Mouse (Mus musculus) granulocyte monocyte progenitor cell, adult 5-6 weeks (primary cell): ENCODE results near the gene Tbccd1. TPM values are rescaled to one million over a fixed set of nuclear protein-coding genes. Genes with fewer than 3 reads are reported as not detected.
"Not testable (repeated sequence)": the region's sequence is repeated elsewhere in the genome, so short reads cannot be mapped to it uniquely, and the experiment has no call there.

ENCODE experiments used
- ATAC-seq: replicated peaks from 2 replicates; pipeline ENCODE4 v1.8.0; 2016; ENCODE audit warnings: mild to moderate bottlenecking, moderate TSS enrichment, inconsistent platforms; ENCODE audit not compliant: poor library complexity, severe bottlenecking
- total RNA-seq, 2 experiments: library from RNA; stranded (forward) in 1 of 2; stranded (reverse) in 1 of 2; fragments of 200-712, 200-1000 nt in 1 of 2; fragments of >200 nt in 1 of 2; fragmentation: Nextera tagmentation in 1 of 2; gene quantifications; 2 replicates each; pipeline ENCODE4 v1.2.3; 2014 to 2017

Tbccd1 gene
- total RNA-seq, 2 experiments from 2014 or later: 27.1 to 32.9 TPM

DNA sequence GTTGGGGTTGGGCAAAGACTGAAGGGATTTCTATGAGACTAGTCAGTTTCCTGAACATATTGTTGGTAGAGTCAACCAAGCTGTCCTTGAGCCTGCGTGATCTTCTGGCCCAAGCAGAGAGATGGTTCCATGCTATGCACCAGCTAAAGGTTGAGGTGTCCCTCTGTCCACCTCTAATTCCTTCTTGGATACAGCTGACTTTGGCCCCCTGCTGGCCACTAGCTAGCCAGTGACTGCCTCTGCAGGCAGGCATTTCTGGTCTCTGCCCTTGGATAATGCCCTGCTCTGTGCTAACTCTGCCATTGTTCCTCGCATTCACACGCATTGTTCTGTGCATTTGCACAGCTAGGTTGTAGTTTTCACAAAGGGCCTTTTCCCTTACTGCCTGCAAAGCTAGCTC is 62.0 kb downstream of the Tbccd1 start:
- ATAC-seq: no peak

DNA sequence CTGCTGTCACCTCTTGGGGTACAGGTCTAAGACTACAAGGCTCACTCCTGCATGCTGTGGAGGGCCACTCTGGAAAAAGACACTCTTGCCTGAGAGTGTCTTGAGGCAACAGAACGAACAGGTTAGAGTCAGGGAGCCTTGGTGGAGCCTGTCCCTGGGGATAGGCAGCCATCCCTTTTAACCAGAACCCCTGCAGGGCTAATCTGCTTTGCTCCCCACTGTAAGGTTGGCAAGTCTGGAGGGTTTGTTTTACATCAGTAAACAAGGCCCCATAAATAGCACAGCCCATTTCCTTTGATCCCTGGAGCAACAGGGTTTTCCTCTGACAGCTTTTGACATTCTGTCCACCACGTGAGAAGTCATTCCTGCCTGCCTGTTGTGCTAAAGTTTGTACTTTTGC is 66.2 kb downstream of the Tbccd1 start:
- ATAC-seq: no peak

DNA sequence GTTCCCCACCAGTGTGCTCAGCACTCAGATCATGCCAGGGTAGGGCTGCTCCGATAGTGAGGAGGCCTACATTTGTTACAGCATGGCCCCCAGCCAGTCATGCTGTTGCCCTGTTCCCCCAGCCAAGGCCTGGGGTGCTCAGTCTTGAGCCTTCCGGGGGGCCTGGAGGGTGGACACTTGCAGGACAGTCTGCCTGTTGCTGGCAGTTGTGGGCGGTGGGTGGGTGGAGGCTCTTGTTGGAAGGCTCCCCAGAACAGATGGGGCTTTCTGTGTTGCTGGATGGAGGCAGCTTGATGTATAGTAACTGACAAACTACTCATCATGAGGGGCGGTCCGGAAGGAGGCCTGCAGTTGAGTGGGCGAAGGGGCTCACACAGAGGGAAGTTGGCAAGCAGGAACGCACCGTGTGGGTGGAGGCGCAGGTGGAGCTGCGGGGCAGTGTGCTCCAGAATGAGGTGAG is 67.5 kb downstream of the Tbccd1 start:
- no peak for ATAC-seq

DNA sequence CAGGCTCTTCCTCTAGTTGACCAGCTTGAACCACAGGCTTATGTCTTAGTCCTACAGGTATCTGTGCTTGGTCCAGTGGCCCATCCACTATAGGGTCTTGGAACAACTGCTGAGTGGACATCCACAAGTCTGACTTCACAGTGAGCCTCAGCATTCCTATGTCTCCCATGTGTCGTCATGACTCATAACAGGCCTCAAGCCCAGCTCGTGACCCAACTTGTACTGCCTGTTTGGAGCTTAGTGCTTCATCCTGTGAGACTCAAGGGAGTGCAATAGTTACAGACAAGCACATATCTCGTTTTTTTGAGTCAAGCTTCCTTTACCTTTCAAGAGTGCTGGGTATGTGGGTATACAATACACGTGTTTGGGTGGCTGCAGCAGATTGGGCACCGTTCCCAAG is 74.8 kb downstream of the Tbccd1 start:
- no peak for ATAC-seq

DNA sequence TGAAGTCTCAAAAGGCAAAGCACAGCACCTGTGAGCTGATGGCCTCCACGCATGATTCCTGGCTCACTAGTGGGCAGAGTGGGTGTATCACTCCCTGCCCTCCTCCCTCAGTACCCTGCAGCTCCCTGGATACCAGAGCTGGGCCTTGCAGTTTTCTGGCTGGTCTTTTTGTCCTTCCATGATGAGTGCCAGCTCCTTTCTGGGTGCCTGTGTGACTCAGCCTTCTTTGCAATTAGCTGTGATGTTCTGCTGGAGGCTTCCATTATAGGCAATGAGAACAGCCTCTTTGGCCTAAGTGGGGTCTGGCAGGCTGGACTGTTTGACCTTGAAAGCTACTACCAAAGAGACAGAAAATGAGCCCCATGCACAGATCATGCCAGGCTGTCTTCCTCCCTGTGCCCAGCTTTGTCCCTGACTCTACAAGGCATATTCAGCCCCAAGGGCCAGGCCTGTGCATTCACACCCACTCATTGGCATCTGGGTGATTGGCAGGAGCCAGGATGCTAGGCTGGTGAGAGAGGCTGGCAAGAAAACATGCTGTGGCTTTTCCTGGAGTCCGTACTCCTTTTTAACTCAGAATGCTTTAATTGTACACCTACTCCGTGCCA is 78.1 kb downstream of the Tbccd1 start:
- no peak for ATAC-seq

DNA sequence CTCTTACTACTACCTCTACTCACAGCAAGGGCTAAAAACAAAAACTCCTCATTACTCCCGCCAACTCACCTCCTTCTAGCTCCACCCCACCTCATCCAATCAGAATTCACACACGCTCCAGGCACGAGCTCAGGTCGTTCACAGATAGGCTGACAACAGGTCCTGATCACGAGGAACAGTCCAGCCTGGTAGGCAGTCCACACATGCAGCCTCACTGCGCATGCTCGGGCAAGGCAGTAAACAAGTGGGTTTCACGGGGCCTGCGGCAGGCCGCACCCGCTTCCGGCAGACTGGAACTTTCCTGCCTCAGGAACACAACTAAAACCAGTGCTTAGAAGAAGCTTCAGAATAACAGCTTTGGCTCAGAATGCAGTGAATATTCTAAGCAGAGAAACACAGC is 79.2 kb downstream of the Tbccd1 start:
- ATAC-seq: not testable (repeated sequence)

DNA sequence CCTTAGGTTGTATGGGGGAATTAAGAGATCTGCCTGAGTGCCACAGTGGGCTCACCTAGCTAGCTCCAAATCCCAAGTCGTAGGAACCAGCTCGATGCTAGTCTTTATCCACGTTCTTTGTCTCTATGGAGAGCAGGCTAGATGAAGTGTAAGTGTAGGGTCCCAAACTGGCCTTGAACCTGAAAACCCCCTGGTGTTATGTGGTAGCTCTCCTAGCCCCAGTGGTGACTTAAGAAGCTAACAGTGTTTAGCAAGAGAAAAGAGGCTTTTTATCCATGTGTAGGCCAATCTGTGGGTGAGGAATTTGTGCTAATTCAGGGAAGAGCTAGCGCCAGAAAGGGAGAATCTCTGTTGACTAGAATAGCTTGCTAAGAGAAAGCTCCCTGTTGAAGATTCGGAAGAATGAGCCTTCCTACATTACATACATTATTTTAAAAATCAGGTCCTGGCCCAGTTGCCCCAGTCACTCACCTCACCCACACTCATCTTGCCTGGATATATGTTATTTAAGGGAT is 81.9 kb downstream of the Tbccd1 start:
- ATAC-seq: no peak

DNA sequence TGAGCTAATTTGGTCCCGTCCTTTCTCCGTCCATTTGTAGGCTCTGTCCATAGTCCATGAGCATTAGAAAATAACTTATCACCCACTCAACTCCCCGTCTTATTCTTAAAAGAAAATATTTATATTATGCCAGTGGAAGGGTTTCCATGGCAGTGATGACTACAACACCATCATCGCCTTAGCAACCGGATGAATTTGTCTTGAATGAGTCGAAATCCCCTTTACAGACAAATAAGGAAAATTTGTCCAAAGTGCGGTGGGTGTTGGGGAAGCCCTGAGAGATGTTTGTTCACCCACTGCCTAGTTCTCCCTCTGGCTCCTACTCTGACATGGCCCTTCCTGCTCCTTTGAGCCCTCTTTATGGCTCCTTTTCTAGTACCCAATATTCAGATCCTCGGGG is 88.8 kb downstream of the Tbccd1 start:
- ATAC-seq: no peak

DNA sequence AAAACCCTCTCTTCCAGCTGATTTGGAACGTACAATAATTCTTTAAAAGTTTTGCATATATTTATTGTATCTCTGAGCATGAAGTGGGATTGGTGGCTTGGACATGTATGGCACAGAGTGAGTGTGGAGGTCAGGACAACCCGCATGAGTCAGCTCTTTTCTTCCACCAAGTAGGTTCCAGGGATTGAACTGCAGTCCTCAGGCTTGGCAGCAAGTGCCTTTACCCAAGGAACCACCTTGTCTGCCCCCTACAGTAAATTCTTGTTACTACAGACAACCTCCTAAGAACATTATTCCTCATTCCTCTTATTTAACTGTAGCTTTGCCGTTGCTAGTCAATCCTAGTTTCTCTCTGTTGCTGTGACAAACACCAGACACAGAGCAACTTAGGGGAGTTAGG is 90.1 kb downstream of the Tbccd1 start:
- ATAC-seq: no peak

DNA sequence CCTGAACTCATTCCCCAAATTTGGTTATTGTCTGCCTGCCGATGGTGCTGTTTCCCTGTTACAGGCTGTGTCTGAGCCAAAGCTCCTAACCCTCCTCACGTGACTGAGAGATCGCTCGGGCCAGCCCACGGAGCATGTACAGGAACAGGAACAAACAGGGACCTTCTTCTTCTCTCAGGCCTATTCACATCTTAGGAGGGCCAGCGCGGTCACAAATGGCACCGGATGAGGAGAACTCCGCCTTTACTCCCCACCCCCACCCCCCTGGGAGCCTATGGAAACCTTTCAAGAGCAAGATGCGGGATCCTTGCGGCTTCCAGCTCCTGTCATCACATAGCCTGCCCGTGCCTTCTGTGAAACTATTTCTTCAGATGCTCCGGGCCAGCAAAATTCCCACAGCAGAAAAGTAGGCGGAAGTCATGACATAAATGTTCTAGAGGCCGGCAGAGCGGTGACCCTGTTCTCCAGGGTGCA is 90.7 kb downstream of the Tbccd1 start:
- ATAC-seq: no peak

DNA sequence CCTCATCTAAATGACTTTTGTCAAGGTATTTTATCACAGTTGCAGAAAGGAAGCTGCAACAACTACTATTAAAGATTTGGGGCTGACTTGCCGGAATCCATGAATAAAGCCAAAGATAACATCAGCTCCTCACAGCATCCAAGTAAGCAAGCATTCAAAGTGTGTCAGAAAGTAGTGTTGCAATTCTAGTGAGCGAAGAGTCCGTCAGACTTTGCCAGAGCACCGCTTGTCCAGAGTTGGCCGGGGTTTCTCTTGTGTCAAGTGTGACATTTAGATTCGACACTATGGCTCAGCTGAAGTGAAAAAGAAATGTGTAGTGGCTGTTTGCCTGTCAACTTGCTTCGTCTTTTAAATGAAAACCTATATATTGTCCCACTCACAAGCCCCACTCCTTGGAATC is 91.9 kb downstream of the Tbccd1 start:
- ATAC-seq: no peak

Other genes with a start within 250 kb of the Tbccd1 start
- 20.4 and 24.4 TPM in 2 replicates for gene Dgkg, start 200.4 kb downstream of the Tbccd1 start, total RNA-seq (2014; fragmentation: Nextera tagmentation)
- 12.1 and 13.4 TPM in 2 replicates for gene Dgkg, start 200.4 kb downstream of the Tbccd1 start, total RNA-seq (2017)
- gene Crygs, start 46.1 kb downstream of the Tbccd1 start, total RNA-seq (2014; fragmentation: Nextera tagmentation): not detected in 2 replicates
- not detected in 2 replicates for gene Crygs, start 46.1 kb downstream of the Tbccd1 start, total RNA-seq (2017)
- 85.9 and 112 TPM in 2 replicates for gene Dnajb11, start 176 bp upstream of the Tbccd1 start, total RNA-seq (2014; fragmentation: Nextera tagmentation)
- 187 and 220 TPM in 2 replicates for gene Dnajb11, start 176 bp upstream of the Tbccd1 start, total RNA-seq (2017)
- gene Ahsg, start 33.6 kb upstream of the Tbccd1 start, total RNA-seq (2014; fragmentation: Nextera tagmentation): not detected in 2 replicates
- gene Ahsg, start 33.6 kb upstream of the Tbccd1 start, total RNA-seq (2017): not detected in 2 replicates
- not detected in 2 replicates for gene Fetub, start 60.7 kb upstream of the Tbccd1 start, total RNA-seq (2014; fragmentation: Nextera tagmentation)
- gene Fetub, start 60.7 kb upstream of the Tbccd1 start, total RNA-seq (2017): not detected in 2 replicates
- not detected in 2 replicates for gene Hrg, start 93.4 kb upstream of the Tbccd1 start, total RNA-seq (2014; fragmentation: Nextera tagmentation)
- not detected in 2 replicates for gene Hrg, start 93.4 kb upstream of the Tbccd1 start, total RNA-seq (2017)
- gene Kng2, start 171.8 kb upstream of the Tbccd1 start, total RNA-seq (2014; fragmentation: Nextera tagmentation): not detected in 2 replicates
- gene Kng2, start 171.8 kb upstream of the Tbccd1 start, total RNA-seq (2017): not detected in 2 replicates
- gene Kng1, start 200.2 kb upstream of the Tbccd1 start, total RNA-seq (2014; fragmentation: Nextera tagmentation): not detected in 2 replicates
- gene Kng1, start 200.2 kb upstream of the Tbccd1 start, total RNA-seq (2017): not detected in 2 replicates
- gene Eif4a2, start 249.8 kb upstream of the Tbccd1 start, total RNA-seq (2014; fragmentation: Nextera tagmentation): 322 and 433 TPM in 2 replicates
- gene Eif4a2, start 249.8 kb upstream of the Tbccd1 start, total RNA-seq (2017): 678 and 830 TPM in 2 replicates